Mouse (Mus musculus): ENCODE data around the gene Ptprd. TPM values are rescaled to one million over a fixed set of nuclear protein-coding genes. Genes with fewer than 3 reads are reported as not detected.

Ptprd gene
- polyA plus RNA-seq, 1 experiment from 2014 or later: 21.0 TPM

- ATAC-seq (ENCODE audit: insufficient number of reproducible peaks, low FRiP score, low TSS enrichment, low read depth) (no peak), DNase-seq (ENCODE audit: low spot score) (no peak)
- H3K27me3 ChIP-seq (ENCODE audit: control insufficient read depth, insufficient read depth, low read length): no peaks in the 10 kb centered on the region
- no peak overlapping the region for H3K27ac ChIP-seq (replicated peaks; ENCODE audit: low read depth, low read length)
- no peak overlapping the region for H3K4me2 ChIP-seq (ENCODE audit: low read depth, severe bottlenecking)
- H3K4me3 ChIP-seq (ENCODE audit: low read depth, low read length): no peak overlapping the region
- peaks cover 5% of the 10 kb centered on the region for H3K4me1 ChIP-seq (ENCODE audit: control insufficient read depth, insufficient read depth, low read length)
- H3K36me3 ChIP-seq (ENCODE audit: control insufficient read depth, insufficient read depth, low read length): no peaks in the 10 kb centered on the region
- 70% methylated on average over 5 of the region's 5 CpGs for WGBS
- H3K9ac ChIP-seq (ENCODE audit: low read length): no peak overlapping the region
- no peaks in the 10 kb centered on the region for H3K9me3 ChIP-seq (ENCODE audit: control insufficient read depth, low read length)
Observed at GRCm38 (mm10) chr4:76324509-76324908, 1887.3 kb downstream of the Ptprd start.

GRCm38 (mm10) chr4:76319874-76320273 is 1891.9 kb downstream of the Ptprd start:
- DNase-seq (ENCODE audit: low spot score) (no peak), ATAC-seq (ENCODE audit: insufficient number of reproducible peaks, low FRiP score, low TSS enrichment, low read depth) (no peak)
- Histone ChIP-seq H3K4me1 (ENCODE audit: control insufficient read depth, insufficient read depth, low read length) (no peaks in the 10 kb centered on the region), H3K4me3 (ENCODE audit: low read depth, low read length) (no peak overlapping the region), H3K36me3 (ENCODE audit: control insufficient read depth, insufficient read depth, low read length) (no peaks in the 10 kb centered on the region), H3K27me3 (ENCODE audit: control insufficient read depth, insufficient read depth, low read length) (no peaks in the 10 kb centered on the region), H3K9ac (ENCODE audit: low read length) (no peak overlapping the region), H3K27ac (replicated peaks; ENCODE audit: low read depth, low read length) (no peak overlapping the region), H3K4me2 (ENCODE audit: low read depth, severe bottlenecking) (no peak overlapping the region), H3K9me3 (ENCODE audit: control insufficient read depth, low read length) (no peaks in the 10 kb centered on the region)
- WGBS: 50% methylated on average over 4 of the region's 4 CpGs

- no peaks in the 10 kb centered on the region for H3K9me3 ChIP-seq (ENCODE audit: control insufficient read depth, low read length)
- H3K9ac ChIP-seq (ENCODE audit: low read length): no peak overlapping the region
- H3K4me2 ChIP-seq (ENCODE audit: low read depth, severe bottlenecking): no peak overlapping the region
- no peaks in the 10 kb centered on the region for H3K4me1 ChIP-seq (ENCODE audit: control insufficient read depth, insufficient read depth, low read length)
- ATAC-seq (ENCODE audit: insufficient number of reproducible peaks, low FRiP score, low TSS enrichment, low read depth) (no peak), DNase-seq (ENCODE audit: low spot score) (no peak)
- H3K27me3 ChIP-seq (ENCODE audit: control insufficient read depth, insufficient read depth, low read length): no peaks in the 10 kb centered on the region
- H3K27ac ChIP-seq (replicated peaks; ENCODE audit: low read depth, low read length): no peak overlapping the region
- H3K4me3 ChIP-seq (ENCODE audit: low read depth, low read length): no peak overlapping the region
- WGBS: 87% methylated on average over 2 of the region's 2 CpGs
- no peaks in the 10 kb centered on the region for H3K36me3 ChIP-seq (ENCODE audit: control insufficient read depth, insufficient read depth, low read length)
Observed at GRCm38 (mm10) chr4:76315977-76316376, 1895.8 kb downstream of the Ptprd start.

- Histone ChIP-seq H3K4me1 (ENCODE audit: control insufficient read depth, insufficient read depth, low read length) (no peaks in the 10 kb centered on the region), H3K27me3 (ENCODE audit: control insufficient read depth, insufficient read depth, low read length) (no peaks in the 10 kb centered on the region), H3K27ac (replicated peaks; ENCODE audit: low read depth, low read length) (no peak overlapping the region), H3K36me3 (ENCODE audit: control insufficient read depth, insufficient read depth, low read length) (no peaks in the 10 kb centered on the region), H3K9me3 (ENCODE audit: control insufficient read depth, low read length) (no peaks in the 10 kb centered on the region), H3K9ac (ENCODE audit: low read length) (no peak overlapping the region), H3K4me3 (ENCODE audit: low read depth, low read length) (no peak overlapping the region), H3K4me2 (ENCODE audit: low read depth, severe bottlenecking) (no peak overlapping the region)
- no peak for ATAC-seq (ENCODE audit: insufficient number of reproducible peaks, low FRiP score, low TSS enrichment, low read depth)
- no peak for DNase-seq (ENCODE audit: low spot score)
- 83% methylated on average over 3 of the region's 3 CpGs for WGBS
Observed at GRCm38 (mm10) chr4:76313749-76314148, 1898.0 kb downstream of the Ptprd start.

- no peaks in the 10 kb centered on the region for H3K4me1 ChIP-seq (ENCODE audit: control insufficient read depth, insufficient read depth, low read length)
- H3K27ac ChIP-seq (replicated peaks; ENCODE audit: low read depth, low read length): no peak overlapping the region
- H3K4me3 ChIP-seq (ENCODE audit: low read depth, low read length): no peak overlapping the region
- H3K9ac ChIP-seq (ENCODE audit: low read length): no peak overlapping the region
- no peak for ATAC-seq (ENCODE audit: insufficient number of reproducible peaks, low FRiP score, low TSS enrichment, low read depth)
- no peaks in the 10 kb centered on the region for H3K36me3 ChIP-seq (ENCODE audit: control insufficient read depth, insufficient read depth, low read length)
- H3K9me3 ChIP-seq (ENCODE audit: control insufficient read depth, low read length): no peaks in the 10 kb centered on the region
- H3K4me2 ChIP-seq (ENCODE audit: low read depth, severe bottlenecking): no peak overlapping the region
- WGBS: 81% methylated on average over 3 of the region's 3 CpGs
- H3K27me3 ChIP-seq (ENCODE audit: control insufficient read depth, insufficient read depth, low read length): no peaks in the 10 kb centered on the region
- no peak for DNase-seq (ENCODE audit: low spot score)
Observed at GRCm38 (mm10) chr4:76312593-76312992, 1899.2 kb downstream of the Ptprd start.

GRCm38 (mm10) chr4:76305987-76306386 is 1905.8 kb downstream of the Ptprd start:
- H3K9ac ChIP-seq (ENCODE audit: low read length): no peak overlapping the region
- no peaks in the 10 kb centered on the region for H3K27me3 ChIP-seq (ENCODE audit: control insufficient read depth, insufficient read depth, low read length)
- H3K4me1 ChIP-seq (ENCODE audit: control insufficient read depth, insufficient read depth, low read length): no peaks in the 10 kb centered on the region
- no peak overlapping the region for H3K27ac ChIP-seq (replicated peaks; ENCODE audit: low read depth, low read length)
- no peak overlapping the region for H3K4me3 ChIP-seq (ENCODE audit: low read depth, low read length)
- no peaks in the 10 kb centered on the region for H3K9me3 ChIP-seq (ENCODE audit: control insufficient read depth, low read length)
- 83% methylated on average over 5 of the region's 5 CpGs for WGBS
- ATAC-seq (ENCODE audit: insufficient number of reproducible peaks, low FRiP score, low TSS enrichment, low read depth) (no peak; the same call in 1 of the 2 replicates), DNase-seq (ENCODE audit: low spot score) (no peak)
- no peaks in the 10 kb centered on the region for H3K36me3 ChIP-seq (ENCODE audit: control insufficient read depth, insufficient read depth, low read length)
- no peak overlapping the region for H3K4me2 ChIP-seq (ENCODE audit: low read depth, severe bottlenecking)

GRCm38 (mm10) chr4:76297375-76297774 is 1914.4 kb downstream of the Ptprd start:
- H3K9ac ChIP-seq (ENCODE audit: low read length): no peak overlapping the region
- 69% methylated on average over 3 of the region's 3 CpGs for WGBS

GRCm38 (mm10) chr4:76292733-76293357 is 1918.9 kb downstream of the Ptprd start:
- H3K27ac ChIP-seq (replicated peaks; ENCODE audit: low read depth, low read length): no peak overlapping the region
- no peaks in the 10 kb centered on the region for H3K27me3 ChIP-seq (ENCODE audit: control insufficient read depth, insufficient read depth, low read length)
- 88% methylated on average over 8 of the region's 8 CpGs for WGBS
- no peaks in the 10 kb centered on the region for H3K36me3 ChIP-seq (ENCODE audit: control insufficient read depth, insufficient read depth, low read length)
- no peak overlapping the region for H3K4me2 ChIP-seq (ENCODE audit: low read depth, severe bottlenecking)
- no peak for DNase-seq (ENCODE audit: low spot score)
- no peak overlapping the region for H3K4me3 ChIP-seq (ENCODE audit: low read depth, low read length)
- H3K9ac ChIP-seq (ENCODE audit: low read length): no peak overlapping the region
- H3K4me1 ChIP-seq (ENCODE audit: control insufficient read depth, insufficient read depth, low read length): 0 out of 2 replicates have a peak, but pooled peaks cover 3% of the 10 kb centered on the region
- no peaks in the 10 kb centered on the region for H3K9me3 ChIP-seq (ENCODE audit: control insufficient read depth, low read length)
- no peak for ATAC-seq (ENCODE audit: insufficient number of reproducible peaks, low FRiP score, low TSS enrichment, low read depth)

More at GRCm38 (mm10) chr4:76297375-76297774, 1914.4 kb downstream of the Ptprd start:
- no peak overlapping the region for H3K4me3 ChIP-seq (ENCODE audit: low read depth, low read length)
- no peaks in the 10 kb centered on the region for H3K4me1 ChIP-seq (ENCODE audit: control insufficient read depth, insufficient read depth, low read length)
- H3K27me3 ChIP-seq (ENCODE audit: control insufficient read depth, insufficient read depth, low read length): no peaks in the 10 kb centered on the region
- H3K27ac ChIP-seq (replicated peaks; ENCODE audit: low read depth, low read length): no peak overlapping the region
- H3K36me3 ChIP-seq (ENCODE audit: control insufficient read depth, insufficient read depth, low read length): no peaks in the 10 kb centered on the region
- DNase-seq (ENCODE audit: low spot score) (no peak), ATAC-seq (ENCODE audit: insufficient number of reproducible peaks, low FRiP score, low TSS enrichment, low read depth) (0 out of 2 replicates have a peak, but pooled peaks have one; percentile 39)
- no peak overlapping the region for H3K4me2 ChIP-seq (ENCODE audit: low read depth, severe bottlenecking)
- no peaks in the 10 kb centered on the region for H3K9me3 ChIP-seq (ENCODE audit: control insufficient read depth, low read length)

- no peak overlapping the region for H3K4me2 ChIP-seq (ENCODE audit: low read depth, severe bottlenecking)
- WGBS: 100% methylated on average over 1 of the region's 1 CpGs
Observed at GRCm38 (mm10) chr4:76290484-76290818, 1921.3 kb downstream of the Ptprd start.

More at GRCm38 (mm10) chr4:76290484-76290818, 1921.3 kb downstream of the Ptprd start:
- no peak overlapping the region for H3K27ac ChIP-seq (replicated peaks; ENCODE audit: low read depth, low read length)
- ATAC-seq (ENCODE audit: insufficient number of reproducible peaks, low FRiP score, low TSS enrichment, low read depth) (no peak), DNase-seq (ENCODE audit: low spot score) (no peak)
- H3K36me3 ChIP-seq (ENCODE audit: control insufficient read depth, insufficient read depth, low read length): no peaks in the 10 kb centered on the region
- no peaks in the 10 kb centered on the region for H3K27me3 ChIP-seq (ENCODE audit: control insufficient read depth, insufficient read depth, low read length)
- no peak overlapping the region for H3K4me3 ChIP-seq (ENCODE audit: low read depth, low read length)
- no peaks in the 10 kb centered on the region for H3K9me3 ChIP-seq (ENCODE audit: control insufficient read depth, low read length)
- H3K9ac ChIP-seq (ENCODE audit: low read length): no peak overlapping the region
- 0 out of 2 replicates have a peak, but pooled peaks cover 3% of the 10 kb centered on the region for H3K4me1 ChIP-seq (ENCODE audit: control insufficient read depth, insufficient read depth, low read length)
